Mouse (Mus musculus) embryo, embryonic 10.5 days (tissue): ENCODE measurements around the gene Baiap2l2.

Source experiments
- DNase-seq: peaks from one replicate; pipeline ENCODE4 v3.0.0-alpha.2; 2015; ENCODE audit warnings: low spot score

Baiap2l2 gene

GRCm38 (mm10) chr15:79285399-79285798 lies at the start of gene Baiap2l2:
Gene Baiap2l2 (minus strand): TSS chr15:79285537.
- DNase-seq = no peak

GRCm38 (mm10) chr15:79333409-79333808 lies 48.1 kb upstream of the Baiap2l2 start:
- no peak for DNase-seq

- peak; percentile 62 for DNase-seq
Observed at GRCm38 (mm10) chr15:79330521-79330920, 45.2 kb upstream of the Baiap2l2 start.

GRCm38 (mm10) chr15:79329979-79330363 lies 44.6 kb upstream of the Baiap2l2 start:
- no peak for DNase-seq

- no peak for DNase-seq
Observed at GRCm38 (mm10) chr15:79329346-79329978, 44.1 kb upstream of the Baiap2l2 start.

- DNase-seq = no peak
Observed at GRCm38 (mm10) chr15:79328939-79329275, 43.6 kb upstream of the Baiap2l2 start.

- DNase-seq = peak; percentile 99
Observed at GRCm38 (mm10) chr15:79328058-79328938, 43.0 kb upstream of the Baiap2l2 start, which contains the start of gene Pla2g6. Gene Pla2g6 (minus strand): TSS chr15:79328390.

GRCm38 (mm10) chr15:79326971-79327961 lies 41.9 kb upstream of the Baiap2l2 start:
- DNase-seq = peak; percentile 71

- peak; percentile 8 for DNase-seq
Observed at GRCm38 (mm10) chr15:79326264-79326663, 40.9 kb upstream of the Baiap2l2 start.

- DNase-seq = no peak
Observed at GRCm38 (mm10) chr15:79325742-79326141, 40.4 kb upstream of the Baiap2l2 start.

GRCm38 (mm10) chr15:79324373-79324772 lies 39.0 kb upstream of the Baiap2l2 start:
- DNase-seq = no peak

- no peak for DNase-seq
Observed at GRCm38 (mm10) chr15:79323791-79324155, 38.4 kb upstream of the Baiap2l2 start.

GRCm38 (mm10) chr15:79322991-79323790 lies 37.9 kb upstream of the Baiap2l2 start:
- DNase-seq = no peak

GRCm38 (mm10) chr15:79322281-79322990 lies 37.1 kb upstream of the Baiap2l2 start:
- DNase-seq = no peak

GRCm38 (mm10) chr15:79321733-79322190 lies 36.4 kb upstream of the Baiap2l2 start:
- no peak for DNase-seq

GRCm38 (mm10) chr15:79313848-79314369 lies 28.6 kb upstream of the Baiap2l2 start:
- no peak for DNase-seq

- no peak for DNase-seq
Observed at GRCm38 (mm10) chr15:79307861-79308260, 22.5 kb upstream of the Baiap2l2 start.

GRCm38 (mm10) chr15:79306043-79306637 lies 20.8 kb upstream of the Baiap2l2 start:
- no peak for DNase-seq

GRCm38 (mm10) chr15:79304832-79305231 lies 19.5 kb upstream of the Baiap2l2 start:
- no peak for DNase-seq

GRCm38 (mm10) chr15:79303725-79304124 lies 18.4 kb upstream of the Baiap2l2 start:
- no peak for DNase-seq
